Mouse (Mus musculus) frontal cortex, postnatal 14 days (tissue): ENCODE results near the gene Carns1.

Experiments used
- DNase-seq, 2 experiments: peaks; one replicate each; pipeline ENCODE4 v3.0.0; 2022; ENCODE audit warnings: low spot score in 2 of 2

Gene Carns1

DNA sequence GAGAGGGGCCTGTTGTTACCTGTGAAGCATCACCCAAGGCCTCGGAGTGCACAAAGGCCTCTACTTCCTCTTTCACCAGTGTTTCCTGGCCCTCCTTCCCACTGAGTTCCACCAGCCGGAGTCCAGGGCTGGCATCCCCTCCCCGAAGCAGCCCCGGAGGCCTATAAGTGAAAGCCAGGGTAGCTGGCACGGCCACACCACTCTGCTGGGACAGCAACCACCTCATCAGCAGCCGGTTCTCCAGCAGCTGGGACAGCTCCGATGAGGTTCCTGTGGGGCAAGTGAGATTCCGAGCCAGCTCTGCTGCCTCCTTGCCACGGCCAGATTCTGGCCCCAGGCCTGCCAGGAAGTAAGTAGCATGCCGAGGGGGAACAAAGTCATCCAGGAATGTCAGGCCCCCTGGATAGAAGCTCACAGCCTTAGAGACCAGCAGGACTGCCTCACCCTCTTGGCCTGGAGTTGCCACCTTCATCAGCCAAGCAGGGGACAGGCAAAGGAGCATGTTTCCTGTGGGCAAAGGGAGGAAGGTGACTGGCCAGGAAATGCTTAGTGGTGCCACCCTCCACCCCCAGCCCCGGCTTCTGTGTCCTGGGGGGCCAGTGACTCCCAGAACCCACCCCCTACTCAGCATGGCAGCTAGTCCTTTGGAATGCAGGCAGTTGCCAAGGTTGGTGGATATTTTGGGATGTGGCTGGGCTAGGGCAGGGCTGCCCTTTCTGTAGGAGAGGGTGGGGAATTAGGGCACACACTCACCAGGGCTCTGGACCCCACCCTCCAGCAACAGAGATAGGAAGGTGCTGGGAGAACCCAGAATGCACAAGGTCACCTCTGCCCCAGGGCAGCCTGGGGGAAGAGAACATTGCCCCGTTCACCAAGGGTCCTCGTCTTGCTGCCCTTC lies 3.6 kb downstream of the Carns1 start:
- no peak for DNase-seq

DNA sequence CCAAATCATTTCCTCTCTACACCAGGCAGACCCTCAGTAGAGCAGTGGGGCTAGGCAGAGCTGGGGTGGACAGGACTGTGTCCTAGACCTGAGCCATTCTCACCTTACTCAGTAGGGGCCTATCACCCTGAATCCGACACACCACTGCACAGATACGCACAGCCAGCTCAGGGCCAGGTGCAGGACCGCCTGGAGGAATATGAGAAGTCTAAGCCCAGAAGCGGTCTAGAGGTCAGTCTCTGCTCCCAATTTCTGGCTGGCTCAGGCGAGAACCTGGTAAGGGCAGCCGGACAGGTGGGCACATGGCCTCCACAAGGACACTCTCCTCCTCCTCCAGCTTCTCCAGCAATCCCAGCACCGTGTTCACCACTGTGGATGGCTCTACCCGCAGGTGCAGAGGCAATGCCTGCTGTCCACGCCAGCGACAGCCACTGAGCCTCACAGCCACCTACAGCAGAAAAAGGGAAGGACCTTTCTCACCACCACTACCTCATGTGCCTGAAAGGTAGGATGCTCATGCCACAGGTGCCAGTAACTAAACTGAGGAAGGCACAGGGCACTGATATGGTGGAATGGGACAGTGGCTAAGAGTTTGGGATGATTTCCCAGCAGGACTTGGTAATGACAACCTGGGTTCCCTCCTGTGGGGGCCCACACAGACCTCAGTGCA lies 4.4 kb downstream of the Carns1 start:
- DNase-seq: no peak

DNA sequence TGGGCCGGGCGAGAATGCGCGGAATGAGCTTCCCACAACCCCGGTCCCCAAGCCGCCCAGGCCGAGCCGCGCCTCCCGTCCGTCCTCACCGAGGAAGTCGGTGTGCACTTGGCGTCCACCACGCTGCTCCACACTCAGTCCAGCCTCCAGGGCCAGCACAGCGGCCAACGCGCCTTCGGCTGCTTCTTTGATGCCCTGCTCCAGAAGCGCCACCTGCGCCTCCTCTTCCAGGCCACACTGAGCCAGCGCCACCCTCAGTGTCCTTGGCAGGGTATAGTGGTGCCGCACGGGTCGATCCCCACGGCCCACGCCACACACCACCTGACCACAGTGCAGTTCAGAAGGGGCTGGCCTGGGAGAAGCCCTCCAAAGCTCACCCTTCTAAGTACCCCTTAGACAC lies 5.5 kb downstream of the Carns1 start:
- no peak for DNase-seq

DNA sequence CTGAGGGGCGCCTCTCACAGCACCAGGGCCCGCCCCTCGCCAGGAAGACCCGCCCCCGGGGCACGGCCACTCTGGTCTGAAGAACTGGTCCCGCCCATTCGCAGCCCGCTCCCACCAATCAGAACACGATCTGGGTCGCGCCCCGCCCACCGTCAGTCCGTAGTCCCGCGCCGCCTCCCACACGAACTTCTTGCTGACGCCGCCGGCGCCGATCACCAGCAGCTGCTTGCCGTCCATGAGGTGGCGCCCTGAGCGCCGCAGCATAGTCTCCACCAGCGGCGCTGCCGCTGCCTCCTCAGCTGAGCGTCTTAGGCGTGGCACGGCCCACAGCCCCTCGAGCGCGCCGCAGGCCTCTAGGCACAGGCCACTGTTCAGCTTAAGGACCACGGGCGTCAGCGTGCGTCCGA lies 5.9 kb downstream of the Carns1 start:
- DNase-seq: peak; percentile 99 to 100

DNA sequence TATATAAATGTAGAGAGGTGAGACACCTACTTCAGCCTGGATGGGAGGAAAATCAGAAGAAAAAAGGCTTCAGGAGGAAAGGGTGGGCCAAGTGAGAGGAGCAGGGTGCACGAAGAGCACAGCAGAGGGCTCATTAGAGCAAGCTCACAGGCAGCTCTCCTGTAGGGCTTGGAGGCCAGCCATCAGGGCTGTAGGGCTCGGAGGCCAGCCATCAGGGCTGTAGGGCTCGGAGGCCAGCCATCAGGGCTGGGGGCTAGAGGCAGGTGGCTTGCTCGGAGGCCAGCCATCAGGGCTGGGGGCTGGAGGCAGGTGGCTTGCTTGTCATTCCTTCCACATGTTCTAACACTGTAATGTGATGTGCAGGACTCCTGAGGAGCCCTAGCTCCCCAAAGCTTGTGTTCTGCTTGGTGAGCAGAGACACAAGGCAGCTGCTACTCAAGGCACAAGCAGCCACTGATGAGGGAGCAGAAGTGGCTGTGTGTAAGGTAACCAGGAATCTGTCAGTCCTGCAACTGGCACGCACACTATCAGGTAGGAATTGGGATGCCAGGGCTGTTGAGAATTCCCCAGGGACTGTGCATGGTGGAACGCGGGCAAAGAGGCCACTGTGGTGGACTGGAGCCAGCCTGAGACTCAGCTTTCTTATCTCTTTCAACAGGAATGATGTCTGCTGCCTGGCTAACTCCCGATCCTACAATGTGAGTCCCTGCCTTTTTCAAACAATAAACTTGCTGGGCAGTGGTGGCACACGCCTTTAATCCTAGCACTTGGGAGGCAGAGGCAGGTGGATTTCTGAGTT lies 8.4 kb downstream of the Carns1 start:
- no peak for DNase-seq

DNA sequence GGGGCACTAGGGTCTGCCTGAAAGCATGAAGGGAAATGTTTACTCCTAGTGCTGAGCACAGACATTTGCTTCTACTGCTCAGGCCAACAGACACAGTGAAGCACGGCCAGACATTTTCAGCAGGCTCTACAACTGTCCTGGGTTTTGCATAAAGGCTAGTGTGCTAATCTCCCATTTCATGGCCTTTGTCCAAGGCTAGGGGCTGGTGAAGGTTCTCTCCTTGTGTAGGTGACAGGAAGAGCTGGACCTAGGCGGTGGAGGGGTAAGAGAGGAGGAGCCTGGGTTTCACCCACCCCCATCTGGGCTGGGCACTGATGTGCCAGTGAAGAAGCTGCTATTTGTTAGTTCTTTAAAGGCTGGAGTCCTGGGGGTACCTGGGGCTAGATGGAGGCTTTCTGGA lies 10.6 kb downstream of the Carns1 start:
- DNase-seq: no peak

DNA sequence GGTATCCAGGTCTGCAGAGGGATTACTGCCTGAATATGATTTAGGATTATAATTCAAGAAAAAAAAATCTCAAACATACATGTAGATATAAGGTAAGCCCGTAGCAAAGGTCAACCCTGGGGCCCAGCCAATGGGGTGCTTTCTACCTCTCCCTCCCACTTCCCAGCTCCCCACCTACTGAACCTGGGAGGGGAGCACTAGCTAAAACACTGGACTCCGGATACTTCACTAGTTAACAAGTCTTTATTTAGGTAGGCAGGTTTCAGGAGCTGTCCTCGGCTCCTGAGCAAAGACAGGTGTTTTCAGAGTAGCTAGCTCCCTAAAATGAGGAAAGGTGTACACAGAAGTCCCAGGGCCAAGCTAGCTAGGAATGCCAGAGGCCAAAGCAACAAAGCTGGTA lies 11.2 kb downstream of the Carns1 start:
- no peak for DNase-seq

DNA sequence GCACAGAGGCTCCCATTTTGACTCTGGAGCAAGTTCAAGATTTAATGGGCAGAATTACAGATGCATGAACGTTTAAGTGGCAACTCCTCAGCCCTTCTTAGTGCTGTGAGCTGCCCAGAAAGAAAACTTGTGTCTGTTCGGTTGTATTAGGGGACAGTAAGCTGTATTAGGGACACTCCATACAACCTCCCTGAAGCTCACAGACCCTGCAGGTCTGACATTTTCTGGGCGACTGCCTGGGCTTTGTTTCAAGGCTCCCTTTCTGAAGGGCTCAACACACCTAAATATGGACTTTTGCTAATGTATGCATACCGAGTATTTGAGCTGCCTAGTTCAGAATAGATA lies 11.8 kb downstream of the Carns1 start:
- no peak for DNase-seq

DNA sequence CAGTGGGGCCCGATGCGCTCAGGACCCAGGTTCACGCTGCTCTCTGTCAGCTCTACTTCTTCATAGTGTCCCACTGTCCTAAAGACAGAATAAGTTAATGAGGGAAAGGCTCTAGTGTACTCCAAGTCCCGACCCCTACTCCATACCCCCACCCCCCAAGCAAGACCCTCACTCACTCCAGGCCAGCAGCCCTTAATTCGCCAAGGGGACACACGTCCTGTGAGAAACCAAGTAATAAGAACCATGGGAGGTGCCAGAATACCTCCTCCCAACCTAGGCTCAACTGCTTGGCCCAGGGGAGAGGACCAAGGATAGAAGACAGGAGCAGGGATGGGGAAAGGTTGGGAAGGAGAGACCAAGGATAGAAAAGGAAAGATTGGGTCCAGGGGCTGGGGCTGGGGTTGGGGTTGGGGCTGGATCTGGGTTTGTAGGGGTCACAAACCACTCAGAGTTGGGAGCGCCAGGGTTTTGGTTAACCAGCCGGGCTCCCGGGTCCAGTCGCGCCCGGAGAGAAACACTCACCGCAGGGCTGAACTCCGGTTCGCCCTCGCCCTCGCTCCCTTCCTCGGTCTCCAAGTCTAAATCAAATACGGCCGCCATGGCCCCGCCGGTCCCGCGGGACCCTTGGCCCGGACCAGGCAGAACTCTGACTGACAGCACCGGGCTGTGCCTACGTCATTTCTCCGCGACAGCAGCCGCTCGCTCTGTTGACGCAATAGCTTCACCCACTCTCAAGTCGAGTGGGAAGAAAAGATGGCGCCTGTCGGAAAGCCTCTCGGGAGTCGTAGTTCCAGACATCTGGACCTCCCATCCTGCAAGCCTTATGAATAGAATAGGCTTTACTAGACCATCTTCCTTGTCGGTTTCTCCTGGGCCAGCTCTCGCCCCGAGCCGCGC lies 12.4 kb downstream of the Carns1 start, which contains the start of gene Rps6kb2:
Gene Rps6kb2, minus strand, starts transcription at position 709 of the 897 bp plus-strand sequence.
- peak; percentile 95 to 96 for DNase-seq

DNA sequence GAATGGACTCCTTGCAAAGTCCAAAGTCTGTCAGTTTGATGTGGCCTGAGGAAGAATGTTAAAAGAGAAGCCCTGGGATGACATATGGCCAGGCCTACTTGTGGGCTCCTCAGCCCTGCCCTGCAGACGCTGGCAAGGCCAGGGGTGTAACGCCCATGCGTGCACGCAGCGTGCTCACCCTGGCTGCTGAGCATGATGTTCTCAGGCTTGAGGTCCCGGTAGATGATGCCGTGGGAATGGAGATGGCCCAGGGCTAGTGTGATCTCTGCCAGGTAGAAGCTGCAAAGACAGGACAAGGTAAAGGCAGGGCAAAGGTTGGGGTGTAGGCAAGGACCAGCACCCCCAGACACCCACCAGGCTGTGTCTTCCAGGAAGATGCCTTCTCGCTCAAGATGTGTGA lies 16.2 kb downstream of the Carns1 start:
- no peak for DNase-seq

DNA sequence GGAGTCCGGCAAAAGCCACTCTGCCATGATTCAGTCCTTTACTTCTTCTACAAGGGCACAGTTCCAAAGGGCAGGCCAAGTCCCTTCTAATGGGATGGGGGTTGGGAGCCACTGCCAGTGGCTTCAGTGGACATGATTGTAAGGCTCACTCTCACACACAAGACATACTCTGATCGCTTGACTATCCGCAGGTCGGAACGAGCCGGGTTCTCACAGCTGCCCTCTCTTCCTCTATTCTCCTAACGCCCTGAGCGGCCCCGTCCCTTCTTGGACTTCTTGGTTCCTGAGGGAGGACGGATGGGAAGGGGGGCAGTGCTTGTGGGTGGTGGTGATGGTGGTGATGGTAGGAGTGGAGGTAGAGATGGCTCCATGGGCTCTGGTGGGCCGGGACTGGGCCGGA lies 18.5 kb downstream of the Carns1 start:
- no peak for DNase-seq

DNA sequence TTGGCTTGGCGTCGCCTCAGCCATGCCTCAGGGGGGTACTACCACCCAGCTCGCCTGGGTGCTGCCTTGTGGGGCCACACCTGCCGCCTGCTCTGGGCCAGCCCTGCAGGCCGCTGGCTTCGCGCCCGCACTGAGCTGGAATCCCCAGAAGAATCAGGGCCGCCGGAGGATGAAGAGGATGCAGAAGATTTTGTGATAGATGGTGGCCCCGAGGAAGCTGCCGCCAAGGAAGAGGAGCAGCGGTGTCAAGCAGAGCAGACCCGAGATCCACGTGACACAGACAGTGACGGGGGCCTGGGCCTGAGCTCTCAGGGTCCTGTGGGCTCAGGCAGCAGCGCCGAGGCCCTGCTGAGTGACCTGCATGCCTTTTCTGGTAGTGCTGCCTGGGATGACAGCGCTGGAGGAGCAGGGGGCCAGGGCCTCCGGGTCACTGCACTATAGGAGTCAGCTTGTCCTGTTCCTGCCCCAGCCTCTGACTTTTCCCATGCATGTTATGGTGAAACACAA lies 19.2 kb downstream of the Carns1 start:
- no peak for DNase-seq

DNA sequence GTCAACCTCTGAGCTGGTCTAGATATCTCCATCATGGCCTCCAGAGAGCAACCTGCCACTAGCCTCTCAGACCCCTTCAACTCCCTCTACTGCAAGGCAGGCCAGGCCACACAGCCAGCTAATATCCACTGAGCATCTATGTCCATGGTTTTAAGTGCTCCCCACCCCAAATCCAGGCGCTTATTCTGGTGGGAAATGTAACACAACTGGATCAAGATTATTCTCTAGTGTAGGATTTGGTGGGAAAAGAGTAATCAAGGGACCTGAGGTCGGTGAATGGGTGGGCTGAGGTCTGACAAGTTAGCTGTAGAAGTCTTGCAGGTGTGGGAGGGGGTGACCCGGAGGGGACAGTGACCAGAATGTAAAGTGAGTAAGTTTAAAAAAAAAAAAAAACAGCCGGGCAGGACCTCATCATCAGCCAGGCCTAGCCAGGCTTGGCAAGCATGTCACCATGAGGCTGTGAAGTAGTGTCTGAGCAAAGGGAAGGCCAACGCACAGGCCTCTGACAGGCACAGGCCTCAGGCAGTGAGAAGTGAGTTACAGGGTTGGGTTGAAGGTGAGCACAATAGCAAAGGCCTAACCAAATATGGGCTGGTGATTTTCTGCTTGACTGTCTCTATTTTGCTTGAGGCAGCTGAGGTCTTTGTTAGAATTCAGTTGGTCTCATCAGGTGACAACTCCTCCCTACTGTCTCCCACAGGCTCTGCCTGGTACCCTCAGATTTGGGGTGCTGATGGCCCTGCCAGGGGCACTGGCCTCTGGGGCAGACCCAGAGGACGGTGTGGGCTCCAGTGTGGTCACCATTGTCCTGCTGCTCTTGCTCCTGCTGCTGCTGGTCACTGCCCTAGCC lies 19.8 kb downstream of the Carns1 start:
- DNase-seq: no peak

DNA sequence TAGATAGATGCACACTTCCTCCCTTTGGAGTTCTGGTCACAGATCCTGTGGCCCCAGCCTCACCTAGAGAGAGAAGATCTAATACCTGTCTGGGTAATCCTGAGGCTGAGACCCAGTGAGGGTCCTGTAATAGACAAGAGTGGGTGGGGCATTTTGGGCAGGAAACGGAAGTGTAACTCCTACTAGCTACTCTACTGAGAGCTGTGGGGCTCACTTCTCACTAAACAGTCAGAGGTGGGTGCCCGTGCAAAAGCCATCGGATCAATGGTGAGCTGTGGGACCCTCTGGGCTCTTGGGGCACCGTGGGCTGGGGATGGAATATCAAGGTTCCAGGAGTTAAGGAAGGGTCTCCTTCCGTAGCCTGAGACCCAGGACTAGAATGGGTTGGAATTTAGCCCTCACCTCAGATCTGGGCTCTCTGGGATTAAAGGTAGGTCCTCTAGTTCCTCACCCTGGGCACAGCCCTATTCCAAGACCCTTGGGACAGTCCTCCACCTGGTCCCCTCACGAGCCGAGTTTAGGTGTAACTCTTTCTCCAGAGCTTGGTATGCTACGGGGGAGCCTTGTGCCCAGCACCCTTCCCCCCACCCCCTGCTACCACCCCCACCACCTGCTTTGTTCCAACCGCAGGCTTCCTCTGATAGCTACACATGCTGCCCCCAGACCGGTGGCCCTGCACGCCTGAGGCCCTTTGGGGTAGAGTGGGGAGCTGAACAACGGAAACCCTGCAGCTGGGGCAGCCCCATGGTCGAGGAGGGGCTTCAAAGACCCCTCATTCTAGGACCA lies 20.6 kb downstream of the Carns1 start:
- no peak for DNase-seq

DNA sequence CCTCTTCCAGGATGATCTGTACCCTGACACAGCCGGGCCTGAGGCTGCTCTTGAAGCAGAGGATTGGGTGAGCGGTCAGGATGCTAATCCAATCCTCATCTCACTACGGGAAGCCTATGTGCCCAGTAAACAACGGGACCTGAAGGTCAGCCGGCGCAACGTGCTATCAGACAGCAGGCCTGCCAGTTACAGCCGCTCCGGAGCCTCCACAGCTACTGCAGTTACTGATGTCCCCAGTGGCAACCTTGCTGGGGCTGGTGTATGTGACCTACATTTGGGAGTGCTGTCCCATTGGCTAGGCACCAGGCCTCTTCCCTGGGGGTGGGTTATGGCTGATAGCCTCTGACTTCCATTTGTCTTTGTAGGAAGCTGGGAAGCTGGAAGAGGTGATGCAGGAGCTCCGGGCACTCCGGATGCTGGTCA lies 22.0 kb downstream of the Carns1 start, which contains the start of gene Ptprcap:
Gene Ptprcap, plus strand, starts transcription at position 373 of the 423 bp plus-strand sequence.
- no peak for DNase-seq

DNA sequence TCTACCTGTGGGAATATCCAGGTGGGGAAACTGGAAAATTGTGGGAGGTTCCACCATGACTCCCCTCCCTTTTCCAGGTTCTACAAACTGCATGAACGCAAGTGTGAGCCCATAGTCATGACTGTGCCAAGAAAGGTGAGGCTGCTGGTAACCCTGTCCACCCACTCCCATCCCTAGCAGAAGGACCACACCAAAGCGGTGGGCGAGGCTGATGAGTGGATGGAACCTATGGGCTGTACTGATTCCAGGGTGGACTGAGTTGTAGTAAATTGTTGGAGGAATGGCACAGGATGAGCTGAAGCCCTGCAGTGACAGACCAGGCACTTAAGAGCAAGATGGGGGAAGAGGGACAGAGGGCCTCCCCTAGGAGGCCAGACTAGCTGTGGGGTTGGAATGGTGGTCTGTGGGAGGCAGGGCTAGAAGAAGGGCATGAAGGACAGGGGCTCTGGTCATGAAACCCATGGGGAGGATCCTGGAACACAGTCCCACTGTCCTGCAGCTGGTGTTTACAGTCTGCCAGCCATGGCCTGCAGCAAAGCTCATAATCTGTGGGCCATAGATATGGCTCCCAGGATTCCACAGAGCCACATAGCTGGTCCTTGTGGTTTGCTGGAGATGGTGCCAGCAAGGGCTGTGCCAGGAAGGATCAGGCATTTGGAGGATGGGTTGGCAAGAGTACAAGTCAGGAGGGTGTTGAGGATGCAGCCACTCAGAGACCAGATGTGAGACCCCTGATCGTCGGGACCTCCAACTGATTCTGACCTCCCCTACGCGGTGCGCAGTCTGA lies 22.6 kb downstream of the Carns1 start:
- DNase-seq: no peak

DNA sequence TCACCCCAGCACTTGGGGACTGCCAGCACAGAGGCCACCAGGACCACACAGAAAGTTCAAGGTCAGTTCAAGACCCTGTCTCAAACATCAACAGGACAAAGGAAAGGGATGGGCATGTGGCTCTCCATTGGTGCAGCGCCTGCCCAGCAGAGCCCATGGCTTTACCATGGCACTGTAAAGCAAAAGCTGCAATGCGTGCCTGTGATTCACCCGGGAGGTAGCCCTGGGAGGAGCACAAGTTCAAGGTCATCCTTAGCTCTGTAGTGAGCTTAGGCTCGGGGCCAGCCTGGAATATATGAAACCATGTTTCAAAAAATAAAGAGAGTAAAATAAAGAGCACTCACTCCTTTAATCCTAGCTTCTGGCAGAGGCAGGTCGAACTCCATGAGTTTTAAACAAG lies 23.4 kb downstream of the Carns1 start:
- DNase-seq: no peak

DNA sequence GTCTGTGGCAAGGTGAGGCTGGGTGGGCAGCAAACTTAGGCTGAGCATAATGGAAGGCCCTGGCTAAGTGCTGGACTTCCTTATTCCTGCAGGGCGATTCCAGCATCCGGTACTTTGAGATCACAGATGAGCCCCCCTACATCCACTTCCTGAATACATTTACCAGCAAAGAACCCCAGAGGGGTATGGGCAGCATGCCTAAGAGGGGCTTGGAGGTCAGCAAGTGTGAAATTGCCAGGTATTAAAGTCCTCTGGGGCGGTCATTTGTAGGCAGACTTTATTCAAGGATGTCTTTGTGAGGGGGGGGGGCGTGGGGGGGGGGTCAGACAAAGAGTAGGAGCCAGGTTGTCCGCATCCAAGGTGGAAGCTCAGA lies 23.8 kb downstream of the Carns1 start:
- DNase-seq: no peak
